Mouse (Mus musculus) T-cell, adult 2 months (primary cell): Measurements from ENCODE around the gene Rad54l.

Source experiments
- DNase-seq: peaks from one replicate; pipeline ENCODE4 v3.0.0; 2022; ENCODE audit warnings: low spot score

Rad54l gene

GRCm38 (mm10) chr4:116140801-116141574 lies 17.5 kb upstream of the Rad54l start:
- no peak for DNase-seq

GRCm38 (mm10) chr4:116137421-116137996 lies 14.0 kb upstream of the Rad54l start:
- DNase-seq: no peak

GRCm38 (mm10) chr4:116134990-116135389 lies 11.5 kb upstream of the Rad54l start:
- no peak for DNase-seq

- no peak for DNase-seq
These were observed 9.6 kb upstream of the Rad54l start for GRCm38 (mm10) chr4:116133126-116133525.

- DNase-seq: no peak
These were observed 4.5 kb upstream of the Rad54l start for GRCm38 (mm10) chr4:116127956-116128355.

GRCm38 (mm10) chr4:116125803-116126386 lies 2.4 kb upstream of the Rad54l start:
- no peak for DNase-seq

- no peak for DNase-seq
These were observed 728 bp downstream of the Rad54l start for GRCm38 (mm10) chr4:116122762-116123161.

GRCm38 (mm10) chr4:116111486-116111885 lies 12.0 kb downstream of the Rad54l start:
- DNase-seq: no peak

GRCm38 (mm10) chr4:116110695-116111094 lies 12.8 kb downstream of the Rad54l start:
- DNase-seq: no peak

- DNase-seq: no peak
These were observed 18.2 kb downstream of the Rad54l start for GRCm38 (mm10) chr4:116105278-116105677.

GRCm38 (mm10) chr4:116100959-116101358 lies 22.5 kb downstream of the Rad54l start:
- DNase-seq: no peak

- DNase-seq: no peak
These were observed 26.3 kb downstream of the Rad54l start for GRCm38 (mm10) chr4:116097211-116097610.

- DNase-seq: no peak
These were observed 27.2 kb downstream of the Rad54l start for GRCm38 (mm10) chr4:116096291-116096690.

- DNase-seq: no peak
These were observed 34.8 kb downstream of the Rad54l start for GRCm38 (mm10) chr4:116088510-116089249.

GRCm38 (mm10) chr4:116077240-116078095 lies 46.0 kb downstream of the Rad54l start:
- DNase-seq: no peak

GRCm38 (mm10) chr4:116076369-116077231 lies 46.9 kb downstream of the Rad54l start:
- DNase-seq: no peak

GRCm38 (mm10) chr4:116075631-116076368 lies 47.7 kb downstream of the Rad54l start:
- peak; percentile 53 for DNase-seq

GRCm38 (mm10) chr4:116074861-116075620 lies 48.4 kb downstream of the Rad54l start, which contains the start of the genes Uqcrh and Lrrc41:
Uqcrh (minus strand) TSS chr4:116075071.
Lrrc41 (plus strand) TSS chr4:116075269.
- DNase-seq: peak; percentile 93

- DNase-seq: no peak
These were observed 49.3 kb downstream of the Rad54l start for GRCm38 (mm10) chr4:116074145-116074675.
